Mouse (Mus musculus): ENCODE data around the gene Cit. TPM values are rescaled to one million over a fixed set of nuclear protein-coding genes. Genes with fewer than 3 reads are reported as not detected.

Cit gene
- polyA plus RNA-seq, 1 experiment from 2014 or later: 21.5 TPM

GRCm38 (mm10) chr5:116013821-116014220, 168.7 kb downstream of the Cit start:
- no peak for ATAC-seq
- Histone ChIP-seq H3K27ac (ENCODE audit: low read length) (peak overlapping the region; percentile 57), H3K4me2 (ENCODE audit: low read depth, low read length) (no peak overlapping the region)

DNA sequence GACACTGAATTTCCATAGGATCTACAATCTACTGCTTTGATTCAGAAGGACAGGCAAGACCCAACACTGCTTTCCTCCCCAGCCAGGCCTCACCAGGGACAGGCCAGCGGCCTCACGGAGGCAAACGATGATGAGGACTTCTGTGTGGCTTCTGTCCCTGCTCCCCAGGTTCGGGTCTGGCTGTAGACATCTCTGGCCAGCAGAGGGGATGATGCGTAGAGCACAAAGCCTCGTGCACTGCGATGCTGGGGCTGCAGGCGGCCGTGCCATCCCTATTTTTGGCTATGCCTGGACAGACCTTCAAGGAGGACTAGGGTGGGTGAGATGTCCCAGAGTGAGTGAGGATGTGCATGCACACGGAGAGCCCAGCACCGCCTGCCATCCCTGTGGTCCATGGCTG, 169.2 kb downstream of the Cit start:
- peaks cover 39% of the 10 kb centered on the region for H3K36me3 ChIP-seq (ENCODE audit: control insufficient read depth, insufficient read depth, low read length)
- 93% methylated on average over 11 of the region's 11 CpGs for WGBS

More at GRCm38 (mm10) chr5:116013821-116014220, 168.7 kb downstream of the Cit start:
- no peaks in the 10 kb centered on the region; the same call in none of the 2 replicates for H3K4me1 ChIP-seq (ENCODE audit: control insufficient read depth, insufficient read depth, low read length)
- H3K9me3 ChIP-seq (ENCODE audit: control insufficient read depth, low read length): no peaks in the 10 kb centered on the region
- H3K4me3 ChIP-seq (ENCODE audit: low read length): no peak overlapping the region
- 80% methylated on average over 8 of the region's 8 CpGs for WGBS
- H3K9ac ChIP-seq (ENCODE audit: low read depth, low read length): no peak overlapping the region
- no peaks in the 10 kb centered on the region for H3K27me3 ChIP-seq (replicated peaks; ENCODE audit: control insufficient read depth, insufficient read depth, low read length)
- H3K36me3 ChIP-seq (ENCODE audit: control insufficient read depth, insufficient read depth, low read length): peaks cover 36% of the 10 kb centered on the region

GRCm38 (mm10) chr5:116016542-116016941, 171.5 kb downstream of the Cit start:
- no peak overlapping the region for H3K4me2 ChIP-seq (ENCODE audit: low read depth, low read length)
- H3K4me3 ChIP-seq (ENCODE audit: low read length): no peak overlapping the region
- H3K9ac ChIP-seq (ENCODE audit: low read depth, low read length): no peak overlapping the region
- no peak overlapping the region for H3K27ac ChIP-seq (ENCODE audit: low read length)
- WGBS: 96% methylated on average over 5 of the region's 5 CpGs
- H3K9me3 ChIP-seq (ENCODE audit: control insufficient read depth, low read length): no peaks in the 10 kb centered on the region
- no peaks in the 10 kb centered on the region for H3K27me3 ChIP-seq (replicated peaks; ENCODE audit: control insufficient read depth, insufficient read depth, low read length)
- peaks cover 14% of the 10 kb centered on the region for H3K4me1 ChIP-seq (ENCODE audit: control insufficient read depth, insufficient read depth, low read length)
- peaks cover 58% of the 10 kb centered on the region for H3K36me3 ChIP-seq (ENCODE audit: control insufficient read depth, insufficient read depth, low read length)
- ATAC-seq: no peak

More for the DNA sequence above, 169.2 kb downstream of the Cit start:
- no peak for ATAC-seq
- no peak overlapping the region for H3K4me3 ChIP-seq (ENCODE audit: low read length)
- no peaks in the 10 kb centered on the region for H3K27me3 ChIP-seq (replicated peaks; ENCODE audit: control insufficient read depth, insufficient read depth, low read length)
- H3K27ac ChIP-seq (ENCODE audit: low read length): peak overlapping the region; percentile 57; the same call in 1 of the 2 replicates
- no peak overlapping the region for H3K9ac ChIP-seq (ENCODE audit: low read depth, low read length)
- no peaks in the 10 kb centered on the region for H3K9me3 ChIP-seq (ENCODE audit: control insufficient read depth, low read length)
- no peak overlapping the region for H3K4me2 ChIP-seq (ENCODE audit: low read depth, low read length)
- peaks cover 4% of the 10 kb centered on the region for H3K4me1 ChIP-seq (ENCODE audit: control insufficient read depth, insufficient read depth, low read length)

- H3K9me3 ChIP-seq (ENCODE audit: control insufficient read depth, low read length): no peaks in the 10 kb centered on the region
- H3K27me3 ChIP-seq (replicated peaks; ENCODE audit: control insufficient read depth, insufficient read depth, low read length): no peaks in the 10 kb centered on the region
- no peak overlapping the region for H3K27ac ChIP-seq (ENCODE audit: low read length)
- ATAC-seq: no peak
- H3K4me1 ChIP-seq (ENCODE audit: control insufficient read depth, insufficient read depth, low read length): peaks cover 16% of the 10 kb centered on the region
- H3K4me3 ChIP-seq (ENCODE audit: low read length): no peak overlapping the region
- H3K4me2 ChIP-seq (ENCODE audit: low read depth, low read length): no peak overlapping the region
- H3K36me3 ChIP-seq (ENCODE audit: control insufficient read depth, insufficient read depth, low read length): peaks cover 58% of the 10 kb centered on the region
- WGBS: 94% methylated on average over 8 of the region's 8 CpGs
- no peak overlapping the region for H3K9ac ChIP-seq (ENCODE audit: low read depth, low read length)
Observed at GRCm38 (mm10) chr5:116017391-116017790, 172.3 kb downstream of the Cit start.

GRCm38 (mm10) chr5:116018196-116018595, 173.1 kb downstream of the Cit start:
- H3K4me3 ChIP-seq (ENCODE audit: low read length): no peak overlapping the region
- H3K4me1 ChIP-seq (ENCODE audit: control insufficient read depth, insufficient read depth, low read length): peaks cover 20% of the 10 kb centered on the region
- ATAC-seq: no peak
- no peaks in the 10 kb centered on the region for H3K27me3 ChIP-seq (replicated peaks; ENCODE audit: control insufficient read depth, insufficient read depth, low read length)
- no peak overlapping the region for H3K4me2 ChIP-seq (ENCODE audit: low read depth, low read length)
- H3K36me3 ChIP-seq (ENCODE audit: control insufficient read depth, insufficient read depth, low read length): peaks cover 58% of the 10 kb centered on the region
- H3K9ac ChIP-seq (ENCODE audit: low read depth, low read length): no peak overlapping the region
- no peak overlapping the region for H3K27ac ChIP-seq (ENCODE audit: low read length)
- no peaks in the 10 kb centered on the region for H3K9me3 ChIP-seq (ENCODE audit: control insufficient read depth, low read length)
- 89% methylated on average over 9 of the region's 9 CpGs for WGBS

DNA sequence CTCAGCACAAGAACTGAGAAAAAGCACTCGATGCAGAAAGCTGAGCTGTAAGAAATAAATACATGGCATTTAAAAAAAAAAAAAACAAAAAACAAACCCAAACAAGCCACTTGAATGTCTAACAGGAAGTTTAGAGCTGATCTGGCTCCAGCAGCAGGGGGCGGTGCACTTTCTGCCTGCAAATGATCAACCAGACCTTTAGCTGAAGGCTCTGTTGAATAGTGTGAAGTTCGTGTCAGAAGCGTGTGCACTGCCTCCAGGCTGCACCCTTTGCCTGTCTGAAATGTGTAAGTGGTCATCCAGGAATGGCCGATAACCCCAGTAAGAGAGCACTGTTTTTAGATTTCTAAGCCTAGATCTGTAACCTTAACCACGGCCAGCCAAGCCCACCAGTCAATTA, 173.7 kb downstream of the Cit start:
- Histone ChIP-seq H3K27ac (ENCODE audit: low read length) (peak overlapping the region; percentile 79), H3K4me1 (ENCODE audit: control insufficient read depth, insufficient read depth, low read length) (peaks cover 22% of the 10 kb centered on the region), H3K36me3 (ENCODE audit: control insufficient read depth, insufficient read depth, low read length) (peaks cover 58% of the 10 kb centered on the region), H3K27me3 (replicated peaks; ENCODE audit: control insufficient read depth, insufficient read depth, low read length) (no peaks in the 10 kb centered on the region), H3K4me2 (ENCODE audit: low read depth, low read length) (no peak overlapping the region), H3K9ac (ENCODE audit: low read depth, low read length) (0 out of 2 replicates have a peak overlapping the region, but pooled peaks have one; percentile 11), H3K4me3 (ENCODE audit: low read length) (no peak overlapping the region), H3K9me3 (ENCODE audit: control insufficient read depth, low read length) (no peaks in the 10 kb centered on the region)
- peak; percentile 51 for ATAC-seq
- 72% methylated on average over 6 of the region's 6 CpGs for WGBS

DNA sequence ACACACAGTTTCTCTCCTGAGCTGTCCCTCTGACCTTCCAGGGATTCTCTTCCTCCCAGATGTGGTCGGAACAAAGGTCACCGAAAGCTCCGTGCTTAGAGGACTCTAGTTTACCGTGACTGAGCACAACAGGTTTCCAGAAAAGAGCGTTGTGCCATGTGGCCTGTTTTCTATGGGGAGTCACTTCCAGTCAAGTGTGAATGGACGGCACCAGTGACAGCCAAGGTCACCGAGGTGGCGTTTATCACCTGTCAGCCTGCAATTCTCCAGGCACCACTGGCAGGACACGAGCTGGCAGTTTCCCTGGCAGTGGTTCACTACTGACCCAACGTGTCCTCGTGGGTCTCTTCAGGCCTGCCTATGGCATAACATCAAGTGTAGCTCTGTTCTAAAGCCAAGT, 174.3 kb downstream of the Cit start:
- ATAC-seq: no peak
- Histone ChIP-seq H3K4me3 (ENCODE audit: low read length) (no peak overlapping the region), H3K4me2 (ENCODE audit: low read depth, low read length) (no peak overlapping the region), H3K4me1 (ENCODE audit: control insufficient read depth, insufficient read depth, low read length) (peaks cover 22% of the 10 kb centered on the region), H3K27me3 (replicated peaks; ENCODE audit: control insufficient read depth, insufficient read depth, low read length) (no peaks in the 10 kb centered on the region), H3K36me3 (ENCODE audit: control insufficient read depth, insufficient read depth, low read length) (peaks cover 57% of the 10 kb centered on the region), H3K27ac (ENCODE audit: low read length) (peak overlapping the region; percentile 79), H3K9me3 (ENCODE audit: control insufficient read depth, low read length) (no peaks in the 10 kb centered on the region), H3K9ac (ENCODE audit: low read depth, low read length) (peak overlapping the region; percentile 11; the same call in 1 of the 2 replicates)
- WGBS: 59% methylated on average over 11 of the region's 11 CpGs

- H3K4me2 ChIP-seq (ENCODE audit: low read depth, low read length): no peak overlapping the region
- no peaks in the 10 kb centered on the region for H3K9me3 ChIP-seq (ENCODE audit: control insufficient read depth, low read length)
- no peak for ATAC-seq
- peaks cover 40% of the 10 kb centered on the region for H3K36me3 ChIP-seq (ENCODE audit: control insufficient read depth, insufficient read depth, low read length)
- no peak overlapping the region for H3K9ac ChIP-seq (ENCODE audit: low read depth, low read length)
- H3K4me3 ChIP-seq (ENCODE audit: low read length): no peak overlapping the region
- H3K27me3 ChIP-seq (replicated peaks; ENCODE audit: control insufficient read depth, insufficient read depth, low read length): no peaks in the 10 kb centered on the region
- no peak overlapping the region for H3K27ac ChIP-seq (ENCODE audit: low read length)
- WGBS: 86% methylated on average over 14 of the region's 14 CpGs
- H3K4me1 ChIP-seq (ENCODE audit: control insufficient read depth, insufficient read depth, low read length): peaks cover 22% of the 10 kb centered on the region
Observed at GRCm38 (mm10) chr5:116021552-116021951, 176.5 kb downstream of the Cit start.

- WGBS: 90% methylated on average over 12 of the region's 12 CpGs
- no peak for ATAC-seq
- Histone ChIP-seq H3K4me2 (ENCODE audit: low read depth, low read length) (peak overlapping the region; percentile 64), H3K4me3 (ENCODE audit: low read length) (peak overlapping the region; percentile 86), H3K9me3 (ENCODE audit: control insufficient read depth, low read length) (no peaks in the 10 kb centered on the region), H3K4me1 (ENCODE audit: control insufficient read depth, insufficient read depth, low read length) (peaks cover 22% of the 10 kb centered on the region), H3K9ac (ENCODE audit: low read depth, low read length) (peak overlapping the region; percentile 89), H3K36me3 (ENCODE audit: control insufficient read depth, insufficient read depth, low read length) (peaks cover 35% of the 10 kb centered on the region), H3K27ac (ENCODE audit: low read length) (peak overlapping the region; percentile 93), H3K27me3 (replicated peaks; ENCODE audit: control insufficient read depth, insufficient read depth, low read length) (no peaks in the 10 kb centered on the region)
Observed at GRCm38 (mm10) chr5:116022131-116022530, 177.1 kb downstream of the Cit start.

DNA sequence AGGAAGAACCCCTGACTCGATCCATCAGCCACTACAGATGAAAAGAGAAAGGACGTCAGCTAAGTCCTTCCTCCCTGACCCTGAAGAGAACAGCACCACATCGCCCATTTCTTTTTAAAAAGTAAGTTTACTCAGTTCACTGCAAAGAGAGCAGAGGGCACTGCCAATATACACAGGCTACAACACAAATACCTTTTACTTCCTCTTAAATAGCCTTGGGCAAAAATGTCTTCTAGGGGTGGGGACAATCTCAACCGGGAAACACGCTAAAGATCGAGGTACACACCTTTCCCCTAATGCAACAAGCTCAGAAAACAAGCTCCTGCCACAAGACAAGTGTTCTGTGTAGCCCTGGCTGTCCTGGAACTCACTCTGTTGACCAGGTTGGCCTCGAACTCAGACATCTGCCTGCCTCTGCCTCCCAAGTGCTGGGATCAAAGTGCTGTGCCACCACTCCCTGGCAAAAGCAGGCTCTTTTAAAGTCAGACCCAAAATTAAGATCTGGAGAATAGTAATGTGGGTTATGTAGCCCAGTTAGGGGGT, 177.7 kb downstream of the Cit start:
- WGBS: 65% methylated on average over 7 of the region's 7 CpGs
- H3K27ac ChIP-seq (ENCODE audit: low read length): peak overlapping the region; percentile 93
- H3K4me3 ChIP-seq (ENCODE audit: low read length): peak overlapping the region; percentile 86
- peak overlapping the region; percentile 89 for H3K9ac ChIP-seq (ENCODE audit: low read depth, low read length)
- no peaks in the 10 kb centered on the region for H3K9me3 ChIP-seq (ENCODE audit: control insufficient read depth, low read length)
- H3K27me3 ChIP-seq (replicated peaks; ENCODE audit: control insufficient read depth, insufficient read depth, low read length): no peaks in the 10 kb centered on the region
- H3K4me1 ChIP-seq (ENCODE audit: control insufficient read depth, insufficient read depth, low read length): peaks cover 22% of the 10 kb centered on the region
- peak overlapping the region; percentile 64 for H3K4me2 ChIP-seq (ENCODE audit: low read depth, low read length)
- H3K36me3 ChIP-seq (ENCODE audit: control insufficient read depth, insufficient read depth, low read length): peaks cover 29% of the 10 kb centered on the region
- ATAC-seq: no peak

Data from intestine, embryonic 16.5 days (tissue).